Mouse (Mus musculus) hematopoietic stem cell, adult 5-6 weeks (primary cell): ENCODE data around the gene Eif4b. TPM values are rescaled to one million over a fixed set of nuclear protein-coding genes. Genes with fewer than 3 reads are reported as not detected.

ENCODE experiments used
- ATAC-seq, 2 experiments: fragments of 125-278 bp in 1 of 2; replicated peaks in 1 of 2; 2 replicates each; pipeline ENCODE4 v1.8.0; 2016 to 2017; ENCODE audit warnings: inconsistent platforms in 2 of 2, mild to moderate bottlenecking in 2 of 2, moderate number of reproducible peaks in 2 of 2, low read depth in 1 of 2, moderate TSS enrichment in 1 of 2; ENCODE audit not compliant: low FRiP score in 2 of 2, poor library complexity in 2 of 2, severe bottlenecking in 2 of 2, insufficient read depth in 1 of 2, low TSS enrichment in 1 of 2
- total RNA-seq: library from RNA; stranded (forward); fragments of 172-1452, 232-1000 nt; gene quantifications from 2 replicates; pipeline ENCODE4 v1.2.3, GENCODE M21; 2017

Eif4b gene
- total RNA-seq, 1 experiment from 2014 or later, result 486 TPM

- ATAC-seq, result no peak
Observed at GRCm38 (mm10) chr15:102097147-102097915, 23.8 kb downstream of the Eif4b start.

DNA sequence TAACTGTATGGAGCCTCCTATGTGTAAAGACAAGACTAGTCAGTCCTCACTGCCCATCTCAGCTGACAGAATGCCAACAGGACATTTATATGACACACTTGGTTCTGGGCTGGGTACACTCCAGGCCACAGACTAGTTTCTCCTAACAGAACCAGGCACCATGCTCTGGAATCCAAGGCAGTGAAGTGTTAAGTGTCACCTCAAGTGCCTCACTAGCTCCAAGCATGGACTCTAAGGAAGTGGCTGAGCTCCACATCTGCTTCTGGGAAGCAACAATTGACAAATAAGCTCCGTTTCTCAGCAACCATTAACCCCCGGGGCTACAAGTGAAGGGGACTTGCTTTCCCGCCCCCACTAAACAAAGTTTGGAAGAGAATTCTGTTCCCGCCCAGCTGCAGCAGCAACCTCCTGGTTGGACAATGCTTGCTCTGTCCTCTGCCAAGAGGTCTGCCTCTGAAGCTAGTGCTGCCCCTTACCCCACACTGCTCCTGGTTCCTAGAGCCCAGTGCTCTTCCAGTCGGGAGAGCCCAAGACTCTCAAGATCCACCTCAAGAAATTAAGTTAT, 24.5 kb downstream of the Eif4b start:
- ATAC-seq, result no peak

DNA sequence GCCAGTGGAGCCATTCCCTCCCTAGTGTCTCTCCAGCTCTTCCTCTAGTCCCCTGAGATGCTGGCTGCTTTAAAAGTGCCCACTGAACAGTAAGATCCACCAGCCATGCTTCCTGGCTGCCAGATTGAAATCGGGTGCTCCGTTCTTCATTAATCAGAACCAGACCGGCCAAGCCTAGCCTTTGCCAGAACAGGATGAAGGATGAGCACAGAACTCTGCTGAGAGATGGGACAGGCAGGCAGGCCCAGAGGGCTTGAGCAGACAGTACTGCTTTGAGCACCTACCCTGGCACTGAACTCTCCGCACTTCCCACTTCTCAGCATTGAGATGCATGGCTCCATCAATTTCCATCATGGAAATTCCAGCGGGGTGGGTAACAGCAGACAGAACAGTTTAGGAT, 25.7 kb downstream of the Eif4b start:
- ATAC-seq, result no peak

- no peak for ATAC-seq
Observed at GRCm38 (mm10) chr15:102099771-102100160, 26.2 kb downstream of the Eif4b start.

- peak in 1 of 2 experiments; percentile 40; a peak in 2 of 4 replicates for ATAC-seq
Observed at GRCm38 (mm10) chr15:102100161-102100981, 26.8 kb downstream of the Eif4b start, which contains the start of gene Tns2. Tns2 (plus strand) TSS chr15:102100413.

DNA sequence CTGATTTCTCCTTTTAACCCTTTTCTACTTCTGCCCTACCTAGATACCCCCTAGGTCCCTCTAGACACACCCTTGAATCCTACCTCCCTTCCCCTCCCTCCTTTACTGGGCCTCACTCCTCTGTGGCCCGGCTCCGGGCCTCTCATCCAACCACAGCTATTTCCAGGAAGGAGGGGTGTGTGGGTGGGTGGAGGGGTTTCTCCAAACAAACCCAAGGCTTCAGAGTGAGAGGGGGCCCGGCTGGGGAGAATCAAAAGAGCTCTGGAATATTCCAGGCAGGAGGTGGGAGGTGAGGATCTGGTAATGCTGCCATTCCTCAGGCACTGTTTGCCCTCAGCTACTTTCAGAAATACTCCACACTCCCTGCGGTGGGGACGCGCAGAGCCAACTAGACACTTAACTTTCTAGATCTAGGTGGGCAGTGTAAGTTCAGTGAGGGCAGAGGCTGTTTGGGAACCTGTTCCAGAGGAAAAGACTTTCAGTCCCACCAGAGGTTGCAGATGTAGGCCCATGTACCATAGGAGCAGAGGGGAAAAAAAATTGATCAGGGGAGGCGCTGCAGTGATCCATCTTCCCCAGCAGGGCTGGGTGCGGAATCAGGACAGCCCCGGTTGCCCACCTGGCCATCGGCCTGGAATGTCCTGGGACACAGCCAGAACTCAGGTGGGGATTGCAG, 27.6 kb downstream of the Eif4b start:
- no peak for ATAC-seq

DNA sequence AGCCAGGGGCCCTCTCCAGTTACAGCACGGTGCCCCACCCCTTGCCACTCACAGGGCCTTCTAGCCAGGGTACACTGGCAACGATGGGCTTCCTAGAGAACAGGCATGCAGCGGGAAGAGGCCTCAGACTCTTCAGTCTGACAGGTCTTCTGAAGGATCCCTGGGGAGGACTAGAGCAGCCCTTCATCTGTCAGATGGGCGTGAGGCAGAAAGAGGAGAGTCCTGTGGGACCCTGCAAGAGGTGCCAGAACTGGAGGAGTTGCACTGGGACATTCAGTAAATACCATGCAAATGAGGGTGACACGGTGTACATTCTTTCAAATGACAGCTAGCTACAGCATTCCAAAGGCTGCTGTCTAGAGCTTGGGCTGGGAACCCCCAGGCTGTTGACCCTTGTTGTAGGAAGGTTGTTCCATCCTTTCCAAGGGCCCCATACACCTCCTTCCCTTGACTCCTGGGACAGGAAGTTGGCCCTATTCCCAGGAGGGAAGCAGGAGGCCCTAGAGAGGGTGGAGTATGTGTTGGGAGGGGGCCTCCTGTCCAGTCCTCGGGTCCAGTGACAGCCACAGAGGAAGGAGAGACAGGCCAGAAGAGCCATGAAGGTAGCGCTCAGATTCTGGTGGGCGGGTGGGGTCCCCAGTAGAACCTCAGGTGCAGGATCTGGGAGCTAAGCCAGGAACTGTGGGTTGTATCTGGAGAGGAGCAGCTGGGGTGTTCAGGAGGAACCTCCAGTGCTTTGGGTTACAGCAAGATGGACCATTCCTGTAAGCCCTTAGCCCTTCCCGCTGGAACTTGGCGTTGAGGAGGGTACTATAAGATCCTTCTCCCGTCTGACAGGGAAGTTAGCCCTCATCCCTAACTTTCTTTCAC, 28.3 kb downstream of the Eif4b start:
- no peak for ATAC-seq

GRCm38 (mm10) chr15:102102548-102103121, 29.1 kb downstream of the Eif4b start:
- ATAC-seq, result no peak

DNA sequence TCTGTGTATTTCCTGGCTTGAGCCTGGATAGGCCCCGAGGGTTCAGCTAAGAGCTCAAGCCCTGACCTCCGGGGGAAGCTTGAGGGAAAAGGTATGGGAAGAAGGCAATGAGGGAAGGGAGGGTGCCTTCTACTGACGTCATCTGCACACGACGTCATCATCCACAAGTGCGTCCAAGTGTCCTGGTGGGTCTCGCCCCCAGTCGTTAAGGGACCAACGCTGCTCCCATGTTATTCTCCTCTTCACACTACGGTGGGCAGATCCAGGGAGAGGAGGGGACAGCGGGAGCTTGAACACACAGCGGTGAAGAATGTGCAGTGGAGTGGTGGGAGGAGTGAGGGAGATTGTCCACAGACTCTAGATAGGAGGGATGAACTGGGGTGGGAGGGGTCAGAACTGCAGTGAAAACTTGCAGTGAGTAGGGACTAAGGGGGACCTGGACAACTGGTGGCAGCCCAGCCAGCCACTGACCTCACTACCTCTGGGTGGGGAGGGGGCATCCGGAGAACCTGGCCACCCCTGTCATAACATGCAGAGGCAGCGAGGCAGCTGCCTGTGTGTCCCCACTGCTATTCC, 29.9 kb downstream of the Eif4b start:
- ATAC-seq, result no peak

- no peak for ATAC-seq
Observed at GRCm38 (mm10) chr15:102103947-102104555, 30.5 kb downstream of the Eif4b start.

DNA sequence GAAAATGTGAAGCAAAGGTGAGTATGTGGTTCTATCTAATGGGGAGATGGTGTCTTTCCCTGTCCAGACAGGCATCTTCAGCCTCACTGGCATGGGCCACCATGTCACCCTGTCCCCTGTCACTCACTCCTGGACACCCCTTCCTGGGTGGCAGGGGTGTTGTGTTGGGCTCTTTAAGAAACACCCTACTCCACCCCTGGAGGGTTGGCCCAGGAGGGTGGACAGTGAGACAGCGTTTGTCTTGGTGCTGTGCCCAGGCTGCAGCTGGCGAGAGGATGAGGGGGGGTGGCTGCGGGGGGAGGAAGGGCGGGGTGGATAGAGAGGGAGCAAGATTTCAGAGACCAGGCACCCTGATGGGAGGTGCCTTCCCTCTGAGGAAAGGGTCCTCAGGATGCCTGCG, 31.8 kb downstream of the Eif4b start:
- ATAC-seq, result no peak

- ATAC-seq, result 0 out of 4 replicates have a peak, but pooled peaks of 1 of the 2 experiments have one; percentile 29
Observed at GRCm38 (mm10) chr15:102105764-102106730, 32.5 kb downstream of the Eif4b start.

DNA sequence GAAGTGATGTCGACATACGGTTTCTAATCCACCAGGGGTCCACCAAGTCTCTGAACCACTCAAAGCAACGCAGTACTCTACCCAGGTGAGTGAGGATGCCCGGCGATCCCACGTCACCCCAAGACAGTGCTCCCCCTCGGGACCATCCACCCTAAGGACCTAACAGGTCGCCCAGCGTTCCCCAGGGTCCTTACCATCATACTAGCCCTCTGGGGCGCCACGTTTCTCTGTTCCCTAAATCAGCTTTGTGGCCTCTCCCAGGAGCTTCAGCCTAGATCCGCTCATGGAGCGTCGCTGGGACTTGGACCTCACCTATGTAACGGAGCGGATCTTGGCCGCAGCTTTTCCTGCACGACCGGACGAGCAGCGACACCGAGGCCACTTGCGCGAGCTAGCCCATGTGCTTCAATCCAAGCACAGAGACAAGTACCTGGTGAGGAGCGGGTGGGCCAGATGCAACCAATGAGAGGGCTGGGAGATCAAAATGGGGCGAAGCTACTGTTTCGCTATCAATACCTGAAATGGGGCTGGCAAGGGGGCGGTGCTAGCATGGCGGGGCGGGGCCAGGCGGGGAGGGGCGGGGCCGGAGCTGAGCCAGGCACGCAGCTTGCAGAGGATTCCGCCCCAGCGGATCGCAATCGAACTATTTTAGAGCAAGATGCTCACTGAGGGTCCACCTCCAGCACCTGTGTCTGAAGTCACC, 33.3 kb downstream of the Eif4b start:
- no peak for ATAC-seq
